Mouse (Mus musculus) heart, adult 2 months (tissue): ENCODE measurements at regions not wholly inside any gene's neighbourhood (a gene's known extent, or its start where the extent isn't known, plus 50 kb on each side); places are given as distances from the start of the nearest gene placed in this dataset.

Source experiments
- DNase-seq, 2 experiments: peaks; one replicate each; pipeline ENCODE4 v3.0.0; 2021
- H3K27ac ChIP-seq: fragments of 200-600 bp; 2 replicates; pipeline ENCODE4 v1.8.1; 2022
- H3K27me3 ChIP-seq: fragments of 200-500 bp; 2 replicates; pipeline ENCODE4 v1.6.1; 2012; ENCODE audit warnings: mild to moderate bottlenecking, low read length, inconsistent platforms, mixed read lengths; ENCODE audit not compliant: control insufficient read depth, insufficient read depth
- H3K36me3 ChIP-seq: fragments of 200-500 bp; 2 replicates; pipeline ENCODE4 v1.6.1; 2012; ENCODE audit warnings: low read length, inconsistent platforms; ENCODE audit not compliant: control insufficient read depth, insufficient read depth
- H3K4me1 ChIP-seq: fragments of 200-500 bp; 2 replicates; pipeline ENCODE4 v1.6.1; 2011; ENCODE audit warnings: low read length; ENCODE audit not compliant: control insufficient read depth, insufficient read depth
- H3K4me3 ChIP-seq: fragments of 200-600 bp; 2 replicates; pipeline ENCODE4 v1.8.1; 2022
- H3K79me2 ChIP-seq: fragments of 200-500 bp; replicated peaks from 2 replicates; pipeline ENCODE4 v1.6.1; 2012; ENCODE audit warnings: mild to moderate bottlenecking, inconsistent platforms, low read length, moderate library complexity, mixed read lengths; ENCODE audit not compliant: control insufficient read depth, insufficient read depth
- H3K9ac ChIP-seq: fragments of 200-500 bp; 2 replicates; pipeline ENCODE4 v1.6.1; 2012; ENCODE audit warnings: low read depth, mild to moderate bottlenecking, control low read depth, inconsistent platforms, low read length, mixed read lengths
- CTCF ChIP-seq: fragments of 200-600 bp; IDR thresholded peaks from 2 replicates; pipeline ENCODE4 v1.8.1; 2022; ENCODE audit warnings: antibody characterized with exemption, mild to moderate bottlenecking, moderate library complexity
- EP300 ChIP-seq: fragments of 200-500 bp; IDR thresholded peaks from 2 replicates; pipeline ENCODE4 v1.6.1; 2011; ENCODE audit warnings: low read depth, low read length, control low read depth; ENCODE audit not compliant: insufficient read depth
- POLR2A ChIP-seq: fragments of 200-500 bp; IDR thresholded peaks from 2 replicates; pipeline ENCODE4 v1.6.1; 2011; ENCODE audit warnings: mild to moderate bottlenecking, low read depth, low read length, control low read depth; ENCODE audit not compliant: insufficient read depth
- WGBS: fragments of 180-500 bp; shearing (Covaris S2); methylation state at CpG from one replicate; pipeline ENCODE4 v1.1.7; 2018; 5-methylcytosine and 5-hydroxymethylcytosine counted together
- intact Hi-C: fragments of 180-260 bp; cut with DNase I; formaldehyde crosslinking; loops from one replicate; pipeline ENCODE4 v1.15.1; 2025

DNA sequence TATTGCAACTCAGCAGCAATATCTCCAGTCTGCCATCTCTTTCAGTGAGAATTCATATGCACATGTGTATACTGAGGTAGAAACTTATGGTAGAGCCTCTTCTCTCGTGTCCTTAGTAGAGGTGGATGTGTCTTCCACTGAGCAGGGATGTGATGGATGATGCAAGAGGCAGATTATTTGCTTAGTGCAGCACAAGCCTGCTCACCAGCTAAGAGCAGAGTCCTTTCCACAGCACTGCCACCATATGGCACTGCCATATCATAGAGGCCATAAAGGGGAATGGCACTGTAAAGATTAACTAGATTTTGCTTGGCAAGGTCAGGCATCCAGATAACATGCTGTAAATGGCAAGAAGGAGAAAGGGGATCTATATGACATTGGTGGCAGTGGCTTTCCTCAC is 117.6 kb upstream of the Cdkn2b start:
- Histone ChIP-seq H3K4me3 (no peak overlapping the region), H3K27ac (no peak overlapping the region), H3K36me3 (no peaks in the 10 kb centered on the region), H3K9ac (no peak overlapping the region), H3K4me1 (no peaks in the 10 kb centered on the region), H3K27me3 (no peaks in the 10 kb centered on the region), H3K79me2 (no peaks in the 10 kb centered on the region)
- WGBS, result 69% methylated on average over 1 of the region's 1 CpGs
- no peak for DNase-seq
- intact Hi-C loops, result no loop called here
- no peak for TF ChIP-seq POLR2A
- no peak for TF ChIP-seq EP300

DNA sequence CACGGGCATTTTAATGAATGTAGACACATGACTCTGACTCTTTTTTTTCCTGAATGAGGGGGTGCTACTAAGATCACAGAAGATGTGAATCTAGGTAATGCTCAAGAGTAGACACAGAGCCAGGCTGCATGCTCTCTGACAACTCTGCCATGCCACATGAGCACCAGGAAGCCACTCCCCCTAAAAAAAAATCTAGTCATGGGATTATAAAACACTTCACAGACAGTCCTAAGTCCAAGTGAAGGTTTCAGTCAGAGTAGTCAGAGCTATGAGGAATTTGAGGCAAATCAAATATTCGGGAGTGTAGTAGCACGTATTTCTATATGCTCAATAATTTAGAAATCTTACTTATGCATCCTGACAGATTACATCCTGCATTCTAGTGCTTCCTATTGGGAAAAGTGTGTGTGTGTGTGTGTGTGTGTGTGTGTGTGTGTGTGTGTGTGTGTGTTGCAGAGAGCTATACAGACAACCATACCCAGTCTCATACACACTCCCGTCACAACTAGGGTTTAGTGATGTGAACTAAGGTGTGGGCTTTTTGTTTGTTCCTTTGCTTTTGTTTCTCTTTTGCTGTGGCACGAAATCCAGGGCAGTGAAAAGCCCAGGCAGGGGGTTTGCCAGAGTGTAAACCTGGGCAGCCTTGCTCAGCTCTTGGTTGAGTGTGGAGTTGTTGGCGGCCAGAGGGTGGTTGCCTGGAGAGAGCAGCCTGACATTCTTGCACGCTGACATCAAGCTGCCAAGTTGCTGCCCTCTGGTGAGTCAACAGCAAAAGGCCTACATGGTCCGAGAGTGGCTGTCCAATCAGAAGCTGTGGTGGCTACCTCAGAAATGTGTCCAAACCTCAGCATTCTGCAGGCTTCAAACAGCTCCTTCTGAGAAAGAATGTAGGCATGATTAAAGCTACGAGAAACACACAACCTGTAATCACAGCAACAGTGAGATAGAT is 116.8 kb upstream of the Cdkn2b start:
- Histone ChIP-seq H3K36me3 (no peaks in the 10 kb centered on the region), H3K4me1 (no peaks in the 10 kb centered on the region)
- WGBS, result 48% methylated on average over 9 of the region's 9 CpGs

DNA sequence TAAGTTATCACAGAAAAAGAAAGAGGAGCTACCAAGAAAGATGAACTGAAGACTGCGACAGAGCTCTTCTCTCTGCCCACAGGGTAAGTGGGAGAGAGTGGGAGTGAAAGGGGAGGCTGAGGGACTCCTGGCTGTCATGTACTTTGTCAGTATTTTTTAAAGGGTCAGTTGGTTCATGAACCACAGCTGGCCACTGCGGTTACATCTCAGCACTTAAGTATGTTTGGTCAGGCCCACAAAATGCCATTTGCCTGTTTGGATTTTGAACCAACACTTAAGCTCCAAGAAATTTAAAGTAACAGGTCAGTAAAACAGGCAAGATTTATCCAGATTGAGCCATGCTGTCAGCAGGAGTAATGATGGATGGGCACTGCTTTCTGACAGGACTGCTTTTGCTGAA is 115.1 kb upstream of the Cdkn2b start:
- Histone ChIP-seq H3K36me3 (no peaks in the 10 kb centered on the region), H3K27me3 (no peaks in the 10 kb centered on the region), H3K79me2 (no peaks in the 10 kb centered on the region), H3K4me3 (no peak overlapping the region), H3K9ac (no peak overlapping the region), H3K27ac (no peak overlapping the region), H3K4me1 (no peaks in the 10 kb centered on the region; the same call in 1 of the 2 replicates)
- 79% methylated on average over 2 of the region's 2 CpGs for WGBS
- no peak for TF ChIP-seq POLR2A
- TF ChIP-seq EP300, result no peak
- TF ChIP-seq CTCF, result no peak
- DNase-seq, result no peak
- intact Hi-C loops, result no loop called here

More for the DNA sequence above, 116.8 kb upstream of the Cdkn2b start:
- TF ChIP-seq CTCF, result peak; percentile 42
- TF ChIP-seq POLR2A, result no peak
- Histone ChIP-seq H3K79me2 (no peaks in the 10 kb centered on the region), H3K27me3 (no peaks in the 10 kb centered on the region), H3K9ac (no peak overlapping the region), H3K4me3 (no peak overlapping the region), H3K27ac (no peak overlapping the region)
- DNase-seq, result peak; percentile 25 to 59
- intact Hi-C loops, result no loop called here

GRCm38 (mm10) chr4:89421694-89422354 is 111.0 kb upstream of the Cdkn2b start:
- no peaks in the 10 kb centered on the region for H3K79me2 ChIP-seq
- intact Hi-C loops, result no loop called here
- H3K9ac ChIP-seq, result no peak overlapping the region
- TF ChIP-seq EP300 (no peak), POLR2A (no peak), CTCF (no peak)
- H3K27ac ChIP-seq, result no peak overlapping the region
- no peak overlapping the region for H3K4me3 ChIP-seq
- WGBS, result 38% methylated on average over 6 of the region's 6 CpGs
- H3K27me3 ChIP-seq, result no peaks in the 10 kb centered on the region
- DNase-seq, result peak; percentile 27 to 39
- H3K4me1 ChIP-seq, result no peaks in the 10 kb centered on the region; the same call in 1 of the 2 replicates
- no peaks in the 10 kb centered on the region for H3K36me3 ChIP-seq

GRCm38 (mm10) chr4:89420868-89421267 is 110.0 kb upstream of the Cdkn2b start:
- DNase-seq, result no peak
- 88% methylated on average over 5 of the region's 5 CpGs for WGBS
- Histone ChIP-seq H3K36me3 (no peaks in the 10 kb centered on the region), H3K9ac (no peak overlapping the region), H3K4me1 (no peaks in the 10 kb centered on the region; the same call in 1 of the 2 replicates), H3K27ac (no peak overlapping the region), H3K79me2 (no peaks in the 10 kb centered on the region), H3K27me3 (no peaks in the 10 kb centered on the region), H3K4me3 (no peak overlapping the region)
- TF ChIP-seq CTCF, result no peak
- no peak for TF ChIP-seq EP300
- no peak for TF ChIP-seq POLR2A
- intact Hi-C loops, result no loop called here

DNA sequence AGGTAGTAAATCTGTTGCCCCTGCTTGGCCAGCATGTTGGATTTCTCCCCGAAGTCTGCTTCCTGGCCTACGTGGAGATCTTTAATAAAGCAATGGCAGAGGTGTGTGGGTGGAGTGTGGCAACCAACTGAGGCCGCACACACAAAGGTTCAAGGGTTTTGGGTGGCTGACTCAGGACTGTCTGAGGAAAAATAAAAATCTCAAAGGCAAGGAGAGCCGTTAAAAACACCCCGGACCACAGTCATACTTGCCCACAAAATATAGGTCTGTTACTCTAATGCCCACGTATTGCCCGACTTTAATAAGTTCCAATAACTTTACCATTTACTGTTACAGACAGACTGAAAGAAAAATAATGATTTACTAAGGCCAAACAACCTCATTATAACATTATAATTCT is 108.7 kb upstream of the Cdkn2b start:
- TF ChIP-seq CTCF, result no peak
- TF ChIP-seq EP300, result no peak
- no peak for TF ChIP-seq POLR2A
- DNase-seq, result no peak
- no peaks in the 10 kb centered on the region; the same call in 1 of the 2 replicates for H3K4me1 ChIP-seq
- intact Hi-C loops, result no loop called here
- H3K27ac ChIP-seq, result no peak overlapping the region
- H3K9ac ChIP-seq, result no peak overlapping the region
- WGBS, result 91% methylated on average over 7 of the region's 7 CpGs
- no peaks in the 10 kb centered on the region for H3K27me3 ChIP-seq
- no peaks in the 10 kb centered on the region for H3K36me3 ChIP-seq
- H3K4me3 ChIP-seq, result no peak overlapping the region
- H3K79me2 ChIP-seq, result no peaks in the 10 kb centered on the region
